Mouse (Mus musculus) heart, adult 18-20 months (tissue): ENCODE data around the gene Svs3a. TPM values are rescaled to one million over a fixed set of nuclear protein-coding genes. Genes with fewer than 3 reads are reported as not detected.
"Not testable (repeated sequence)": the region's sequence is repeated elsewhere in the genome, so short reads cannot be mapped to it uniquely, and the experiment has no call there.

Experiments used
- DNase-seq, 2 experiments: peaks; one replicate each; pipeline ENCODE4 v3.0.0; 2021 to 2022; ENCODE audit warnings: mixed read lengths in 1 of 2
- long read RNA-seq, 2 experiments: library from polyadenylated mRNA; stranded (forward); transcript quantifications; one replicate each; pipeline ENCODE4 v2.0.0; 2021
- total RNA-seq, 2 experiments: library from RNA; stranded (reverse); gene quantifications; 2 replicates each; pipeline ENCODE4 v1.2.3; 2021

Gene Svs3a
- total RNA-seq, result not detected
- long read RNA-seq, experiment 1, result 0 reads
- long read RNA-seq, experiment 2, result 0 reads

DNA sequence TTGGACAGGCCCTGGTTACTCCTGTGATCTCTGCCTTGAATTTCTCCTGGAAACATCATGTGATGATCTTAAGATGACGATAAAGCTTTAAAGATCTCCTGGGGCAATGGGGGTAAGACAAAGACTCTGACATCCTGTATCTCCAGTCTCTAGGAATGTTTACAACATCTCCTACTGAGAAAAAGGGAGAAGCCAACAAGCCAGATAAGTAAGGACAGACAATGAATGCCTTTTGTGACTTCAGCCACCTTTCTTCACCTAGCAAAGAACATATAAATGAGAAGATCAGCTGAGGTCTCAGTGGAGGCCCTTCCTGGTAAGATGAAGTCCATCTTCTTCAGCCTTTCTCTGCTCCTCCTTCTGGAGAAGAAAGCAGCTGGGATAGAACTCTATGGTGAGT, at the start of gene Svs3a:
Gene Svs3a, plus strand, starts transcription at position 301 of the 400 bp plus-strand sequence.
- DNase-seq, result not testable (repeated sequence)

DNA sequence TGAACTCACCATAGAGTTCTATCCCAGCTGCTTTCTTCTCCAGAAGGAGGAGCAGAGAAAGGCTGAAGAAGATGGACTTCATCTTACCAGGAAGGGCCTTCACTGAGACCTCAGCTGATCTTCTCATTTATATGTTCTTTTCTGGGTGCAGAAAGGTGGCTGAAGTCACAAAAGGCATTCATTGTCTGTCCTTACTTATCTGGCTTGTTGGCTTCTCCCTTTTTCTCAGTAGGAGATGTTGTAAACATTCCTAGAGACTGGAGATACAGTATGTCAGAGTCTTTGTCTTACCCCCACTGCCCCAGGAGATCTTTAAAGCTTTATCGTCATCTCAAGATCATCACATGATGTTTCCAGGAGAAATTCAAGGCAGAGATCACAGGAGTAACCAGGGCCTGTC, 32.5 kb upstream of the Svs3a start, which contains the start of gene Svs3b:
Gene Svs3b, minus strand, starts transcription at position 101 of the 400 bp plus-strand sequence.
- DNase-seq, result not testable (repeated sequence)

DNA sequence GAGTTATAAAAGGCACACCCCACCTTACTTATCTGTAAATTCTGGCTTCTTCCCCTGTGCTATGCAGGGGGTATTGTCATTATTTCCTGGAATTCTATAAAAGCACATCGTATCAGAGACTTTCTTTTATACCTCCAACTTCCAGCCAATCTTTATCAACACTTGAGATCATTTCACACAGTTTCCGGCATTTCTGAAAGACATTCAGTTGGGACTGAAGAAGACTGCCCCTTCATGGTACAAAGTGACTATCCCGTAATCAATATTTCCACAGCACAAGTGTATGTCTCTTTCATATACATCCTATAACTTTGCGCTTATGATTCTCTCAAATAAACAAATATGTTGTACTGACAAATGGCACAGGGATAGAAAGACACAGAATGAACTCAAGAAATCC, 10.7 kb upstream of the Svs3a start, which contains the start of gene Svs4:
Gene Svs4, minus strand, starts transcription at position 101 of the 400 bp plus-strand sequence.
- DNase-seq, result no peak

DNA sequence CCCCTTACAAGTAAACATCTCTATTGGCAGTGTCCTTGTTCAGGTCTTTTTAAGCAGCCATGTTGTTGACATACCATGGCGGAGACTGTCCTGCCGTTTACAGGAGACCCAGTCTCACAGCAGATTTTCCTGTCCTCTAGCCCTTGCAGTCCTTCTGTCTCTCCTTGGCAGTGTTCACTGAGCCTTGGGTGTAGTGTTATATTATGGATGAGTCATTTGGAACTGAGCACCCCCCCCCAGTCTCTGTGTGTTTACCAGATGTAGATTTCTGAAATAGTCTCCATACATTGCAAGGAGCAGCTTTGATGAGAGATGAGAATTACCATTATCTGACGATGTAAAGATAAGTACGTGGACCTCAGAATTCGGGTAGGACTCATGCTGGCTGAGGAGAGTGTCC, 23.5 kb downstream of the Svs3a start:
- DNase-seq, result no peak

DNA sequence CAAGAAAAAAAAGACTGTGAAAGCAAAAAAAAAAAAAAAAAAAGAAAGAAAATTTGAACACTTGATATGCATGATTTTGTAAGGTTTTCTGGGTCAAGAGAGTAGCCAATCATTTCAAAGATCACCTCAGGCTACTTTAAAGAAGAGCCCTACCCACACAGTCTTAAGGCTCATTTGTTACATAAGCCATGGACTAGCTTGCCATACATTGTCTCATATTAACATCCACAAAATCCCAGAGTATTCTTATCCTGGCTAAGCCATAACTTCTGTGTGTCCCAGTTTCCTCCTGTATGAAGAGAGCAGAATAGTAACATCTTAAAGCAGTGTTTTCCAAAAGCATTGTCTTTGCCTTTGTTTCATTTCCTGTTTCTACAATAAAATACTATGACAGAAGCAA, 26.4 kb downstream of the Svs3a start:
- DNase-seq, result not testable (repeated sequence)

DNA sequence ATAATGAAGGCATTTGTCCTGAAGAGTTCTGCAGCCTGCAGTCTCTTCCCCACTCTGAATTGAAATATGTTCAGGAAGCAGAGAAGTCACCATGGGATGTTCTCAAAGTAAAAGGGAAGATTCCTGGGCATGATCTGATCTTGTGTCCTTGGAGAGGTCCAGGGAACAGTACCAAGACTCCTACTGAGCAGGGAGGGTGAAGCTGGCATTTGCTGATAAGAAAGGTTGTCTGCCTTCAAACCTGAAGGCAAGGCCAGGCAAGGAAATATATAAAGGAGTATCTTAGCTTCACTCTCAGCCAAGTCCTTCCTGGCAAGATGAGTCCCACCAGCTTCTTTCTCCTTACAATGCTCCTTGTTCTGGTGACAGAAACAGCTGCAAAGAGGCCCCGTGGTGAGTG, 27.4 kb downstream of the Svs3a start, which contains the start of gene Svs6:
Gene Svs6, plus strand, starts transcription at position 301 of the 400 bp plus-strand sequence.
- not testable (repeated sequence) for DNase-seq

DNA sequence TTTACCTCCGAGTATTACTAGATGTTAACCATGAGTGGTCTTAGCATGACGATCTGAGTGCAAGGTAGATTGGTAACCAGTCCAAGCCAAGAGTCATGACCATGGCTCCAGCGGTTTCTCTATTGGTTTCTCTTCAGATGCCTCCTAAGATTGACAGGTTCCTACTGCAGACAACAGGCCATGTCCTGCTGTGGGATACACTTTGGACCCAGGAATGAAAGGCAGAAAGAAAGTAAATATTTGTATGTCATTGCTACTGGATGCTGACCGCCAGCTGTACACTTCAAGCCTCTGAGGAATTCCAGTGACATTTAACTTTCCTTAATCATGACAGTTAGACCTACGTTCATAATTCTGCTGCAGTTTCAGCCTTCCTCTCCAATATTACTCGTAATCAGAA, 31.9 kb downstream of the Svs3a start:
- no peak for DNase-seq

DNA sequence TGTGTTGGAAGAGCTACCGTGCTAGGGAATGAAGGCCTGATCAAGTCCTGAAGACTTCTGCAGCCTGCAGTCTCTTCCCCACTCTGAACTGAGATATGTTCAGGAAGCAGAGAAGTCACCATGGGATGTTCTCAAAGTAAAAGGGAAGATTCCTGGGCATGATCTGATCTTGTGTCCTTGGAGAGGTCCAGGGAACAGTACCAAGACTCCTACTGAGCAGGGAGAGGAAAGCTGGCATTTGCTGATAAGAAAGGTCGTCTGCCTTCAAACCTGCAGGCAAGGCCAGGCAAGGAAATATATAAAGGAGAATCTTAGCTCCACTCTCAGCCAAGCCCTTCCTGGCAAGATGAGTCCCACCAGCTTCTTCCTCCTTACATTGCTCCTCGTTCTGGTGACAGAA, 43.4 kb downstream of the Svs3a start, which contains the start of gene Svs5:
Gene Svs5, plus strand, starts transcription at position 301 of the 400 bp plus-strand sequence.
- DNase-seq, result not testable (repeated sequence)

Other genes with a start within 250 kb of the Svs3a start
- 10 to 100 TPM; 12.9 to 20.0 TPM for gene Stk4, start 218.9 kb upstream of the Svs3a start, total RNA-seq
- 10 to 100 TPM; 21.6 to 21.7 TPM for gene Tomm34, start 218.1 kb upstream of the Svs3a start, total RNA-seq
- gene Kcns1, start 118.2 kb upstream of the Svs3a start, total RNA-seq, result under 1 TPM in 1 of 2 experiments, not detected in 1; 0.10 TPM
- not detected for gene Wfdc5, start 106.5 kb upstream of the Svs3a start, total RNA-seq
- not detected for gene Wfdc12, start 98.7 kb upstream of the Svs3a start, total RNA-seq
- gene Wfdc15a, start 89.1 kb upstream of the Svs3a start, total RNA-seq, result not detected
- gene Wfdc15b, start 67.6 kb upstream of the Svs3a start, total RNA-seq, result not detected
- not detected for gene Svs2, start 50.8 kb upstream of the Svs3a start, total RNA-seq
- gene Svs3b, start 32.6 kb upstream of the Svs3a start, total RNA-seq, result not detected
- not detected for gene Svs4, start 10.8 kb upstream of the Svs3a start, total RNA-seq
- not detected for gene Svs6, start 27.5 kb downstream of the Svs3a start, total RNA-seq
- gene Svs5, start 43.5 kb downstream of the Svs3a start, total RNA-seq, result not detected
- 10 to 100 TPM; 12.2 to 21.3 TPM for gene Slpi, start 99.8 kb downstream of the Svs3a start, total RNA-seq
- gene Rbpjl, start 113.9 kb downstream of the Svs3a start, total RNA-seq, result not detected
- under 1 TPM; 0.36 to 0.45 TPM for gene Matn4, start 115.9 kb downstream of the Svs3a start, total RNA-seq
- gene Sdc4, start 154.6 kb downstream of the Svs3a start, total RNA-seq, result 10 to 100 TPM; 18.7 to 34.2 TPM
- gene Sys1, start 167.7 kb downstream of the Svs3a start, total RNA-seq, result 10 to 100 TPM; 23.0 to 23.1 TPM
- gene Gm20458, start 171.7 kb downstream of the Svs3a start, total RNA-seq, result 10 to 100 TPM in 1 of 2 experiments, 1 to 10 TPM in 1; 3.7 to 11.1 TPM
- gene Trp53tg5, start 184.5 kb downstream of the Svs3a start, total RNA-seq, result not detected
- 10 to 100 TPM in 1 of 2 experiments, 1 to 10 TPM in 1; 9.4 to 10.7 TPM for gene Dbndd2, start 196.8 kb downstream of the Svs3a start, total RNA-seq
- gene Pigt, start 208.3 kb downstream of the Svs3a start, total RNA-seq, result 10 to 100 TPM; 28.7 to 32.6 TPM